Mouse (Mus musculus) effector memory CD4-positive, alpha-beta T cell, adult 7 months (primary cell): ENCODE results near the gene Mrps21. TPM values are rescaled to one million over a fixed set of nuclear protein-coding genes. Genes with fewer than 3 reads are reported as not detected.

Source experiments
- polyA plus RNA-seq: library from polyadenylated mRNA; unstranded; fragments of 100-300 nt; shearing (Covaris generic); gene quantifications from one replicate; pipeline ENCODE4 v1.2.1, GENCODE M21; 2017

Mrps21 gene
- 120 TPM for polyA plus RNA-seq

DNA sequence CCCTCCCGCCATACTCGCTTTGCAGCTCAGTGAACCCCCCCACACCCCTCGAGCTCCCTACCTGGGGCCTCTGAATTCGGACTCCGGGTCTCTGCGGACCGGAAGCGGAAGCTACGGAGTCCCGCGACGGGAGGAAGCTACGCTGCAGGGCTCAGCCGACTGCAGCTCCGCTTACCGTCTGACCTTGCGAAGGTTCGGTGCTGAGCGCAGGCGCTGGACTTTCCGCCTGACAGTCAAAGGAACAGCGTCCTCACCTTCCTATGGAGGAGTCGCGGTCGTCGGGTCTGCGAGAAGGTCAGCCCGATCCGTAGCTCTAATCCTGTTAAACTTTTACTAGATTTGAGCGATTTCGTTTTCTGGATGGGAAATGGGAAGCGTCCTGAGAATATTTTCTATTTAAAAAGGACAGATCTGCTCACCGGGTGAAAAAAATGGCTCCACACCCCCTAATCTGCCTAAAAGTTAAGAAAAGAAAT is at the start of gene Mrps21:
Gene Mrps21 (minus strand): TSS at position 128 of the 476 bp plus-strand sequence.

DNA sequence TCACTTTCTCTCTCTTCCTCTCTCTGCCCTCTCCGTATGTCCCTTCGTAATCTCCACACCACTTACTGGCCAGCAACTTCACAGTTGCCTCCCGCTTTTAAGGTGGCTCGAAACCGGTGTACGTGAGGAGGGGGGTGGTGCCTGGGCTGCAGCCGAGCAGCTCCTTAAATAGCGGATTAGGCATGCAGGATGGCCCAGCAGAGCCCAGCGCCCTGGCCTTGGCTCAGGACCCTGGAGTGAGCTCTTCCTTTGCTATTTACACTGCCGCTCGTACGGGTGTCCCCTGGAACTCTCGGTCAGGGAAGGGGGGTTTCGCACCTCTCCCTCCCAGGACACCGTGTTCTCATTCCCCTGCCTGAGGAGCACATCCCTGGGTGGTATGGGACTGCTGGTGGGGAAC is 33.2 kb upstream of the Mrps21 start, which contains the start of gene Car14:
Gene Car14 (minus strand): TSS at position 124 of the 400 bp plus-strand sequence.

GRCm38 (mm10) chr3:95893606-95894316 is 22.4 kb upstream of the Mrps21 start, which contains the start of gene Aph1a:
Gene Aph1a, plus strand, starts transcription at chr3:95893969.

DNA sequence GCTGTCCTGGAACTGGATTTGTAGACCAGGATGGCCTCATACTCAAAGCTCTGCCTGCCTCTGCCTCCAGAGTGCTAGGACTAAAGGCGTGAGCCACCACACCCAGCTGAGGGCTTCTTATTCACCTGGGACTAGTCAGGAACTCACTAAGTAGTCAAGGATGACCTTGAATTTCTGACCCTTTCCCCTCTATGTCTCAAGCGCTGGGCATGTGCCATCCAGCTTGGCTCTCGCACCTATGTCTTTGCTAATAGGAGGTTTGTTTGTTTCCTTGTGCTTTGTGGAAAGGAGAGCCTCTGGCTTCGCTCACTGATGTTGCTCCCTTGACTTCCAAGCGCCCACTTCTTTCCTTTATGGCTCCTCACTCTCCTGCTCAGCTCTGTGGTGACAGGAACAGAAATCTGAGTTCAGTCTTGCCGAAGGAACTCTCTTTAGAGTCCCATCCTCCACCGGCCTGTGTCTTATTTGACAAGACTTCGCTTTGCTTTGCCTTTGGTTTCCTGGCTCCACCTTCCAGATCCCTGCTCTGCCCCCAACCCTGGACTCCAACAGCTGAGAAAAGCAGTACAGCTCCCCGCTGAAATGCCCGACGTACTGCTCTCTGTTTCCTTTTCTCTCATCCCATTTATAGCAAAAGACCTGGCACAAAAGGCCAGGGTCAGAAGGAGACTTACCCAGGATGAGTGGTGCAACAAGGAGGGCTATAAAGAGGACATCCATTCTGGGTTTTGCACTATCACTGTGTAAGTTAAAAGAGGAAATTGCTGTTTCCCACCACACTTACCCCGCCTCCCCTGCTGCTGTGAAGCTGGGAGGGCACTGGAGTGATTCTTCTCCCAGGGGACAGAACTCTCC is 20.1 kb upstream of the Mrps21 start, which contains the start of gene BC028528:
Gene BC028528 (minus strand): TSS at position 795 of the 855 bp plus-strand sequence.

GRCm38 (mm10) chr3:95881979-95882815 is 10.9 kb upstream of the Mrps21 start, which contains the start of gene Ciart:
Gene Ciart, minus strand, starts transcription at chr3:95882251.

GRCm38 (mm10) chr3:95855502-95856089 is 15.7 kb downstream of the Mrps21 start, which contains the start of gene Prpf3:
Gene Prpf3, minus strand, starts transcription at chr3:95855885.

GRCm38 (mm10) chr3:95818571-95819288 is 52.6 kb downstream of the Mrps21 start, which contains the start of gene Rprd2:
Gene Rprd2, minus strand, starts transcription at chr3:95818863.

Other genes starting within 250 kb of the Mrps21 start
- gene Ensa, start 246.5 kb downstream of the Mrps21 start, polyA plus RNA-seq, result 125 TPM
- gene Mcl1, start 212.7 kb downstream of the Mrps21 start, polyA plus RNA-seq, result 491 TPM
- gene Adamtsl4, start 183.6 kb downstream of the Mrps21 start, polyA plus RNA-seq, result 3.4 TPM
- gene Ecm1, start 131.9 kb downstream of the Mrps21 start, polyA plus RNA-seq, result 6.8 TPM
- 45.4 TPM for gene Tars2, start 111.3 kb downstream of the Mrps21 start, polyA plus RNA-seq
- gene Rprd2, start 52.7 kb downstream of the Mrps21 start, polyA plus RNA-seq, result 43.6 TPM
- 40.3 TPM for gene Prpf3, start 15.6 kb downstream of the Mrps21 start, polyA plus RNA-seq
- gene Ciart, start 10.7 kb upstream of the Mrps21 start, polyA plus RNA-seq, result 11.1 TPM
- not detected for gene BC028528, start 20.5 kb upstream of the Mrps21 start, polyA plus RNA-seq
- gene Aph1a, start 22.4 kb upstream of the Mrps21 start, polyA plus RNA-seq, result 34.3 TPM
- not detected for gene Car14, start 33.2 kb upstream of the Mrps21 start, polyA plus RNA-seq
- 199 TPM for gene Anp32e, start 57.7 kb upstream of the Mrps21 start, polyA plus RNA-seq
- gene Plekho1, start 124.5 kb upstream of the Mrps21 start, polyA plus RNA-seq, result 4.8 TPM
- gene Vps45, start 186.9 kb upstream of the Mrps21 start, polyA plus RNA-seq, result 19.4 TPM
- 12.6 TPM for gene Otud7b, start 233.0 kb upstream of the Mrps21 start, polyA plus RNA-seq